Mouse (Mus musculus): ENCODE measurements around the gene Neurod4. TPM values are rescaled to one million over a fixed set of nuclear protein-coding genes. Genes with fewer than 3 reads are reported as not detected.

Gene Neurod4
- total and polyA plus RNA-seq, 2 experiments: not detected

DNA sequence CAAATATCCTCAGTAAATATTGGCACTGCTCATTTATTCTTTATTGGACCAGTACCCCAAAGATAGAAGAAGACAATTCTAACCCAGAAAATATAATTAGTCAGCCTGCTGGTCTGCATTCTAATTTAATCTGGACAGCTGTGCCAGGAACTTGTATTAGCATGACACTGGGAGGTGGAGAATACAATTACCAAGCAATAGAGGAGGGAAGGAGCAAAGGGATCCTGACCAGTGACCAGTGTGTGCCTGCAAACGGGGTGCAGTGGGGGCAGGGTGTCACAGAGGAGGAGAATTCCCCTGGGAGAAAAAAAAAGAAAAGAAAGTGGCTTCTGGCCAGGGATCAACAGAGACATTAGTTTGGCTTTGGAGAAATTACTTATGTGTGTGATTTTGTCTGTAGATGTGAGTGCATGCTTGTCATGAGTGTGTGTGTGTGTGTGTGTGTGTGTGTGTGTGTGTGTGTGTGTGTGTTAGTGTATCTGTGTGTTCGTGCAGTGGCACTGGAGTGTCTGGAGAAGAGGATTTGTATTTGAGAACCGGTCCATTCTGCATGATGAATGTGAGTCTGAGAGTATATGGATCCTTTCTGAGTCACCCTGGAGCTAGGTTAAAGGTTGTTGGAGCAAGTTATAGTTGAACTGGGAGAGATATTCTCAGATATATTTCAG is 13.8 kb upstream of the Neurod4 start:
- TF ChIP-seq POLR2A (IDR thresholded peaks at IDR 0.05; ENCODE audit: extremely low read depth, insufficient read depth, low read length) (no peak), CTCF (IDR thresholded peaks at IDR 0.05; ENCODE audit: low read depth, low read length) (no peak)
- no peak for DNase-seq (ENCODE audit: extremely low read depth, low read depth, low spot score)
- no peaks in the 10 kb centered on the region for H3K79me2 ChIP-seq (ENCODE audit: control insufficient read depth, insufficient read depth, low read length)
- H3K27me3 ChIP-seq (ENCODE audit: control insufficient read depth, insufficient read depth, low read length): no peaks in the 10 kb centered on the region
- no peaks in the 10 kb centered on the region for H3K4me1 ChIP-seq (ENCODE audit: control insufficient read depth, insufficient read depth, low read length)
- H3K36me3 ChIP-seq (ENCODE audit: control insufficient read depth, insufficient read depth, low read length): no peaks in the 10 kb centered on the region
- H3K9ac ChIP-seq (ENCODE audit: low read depth, low read length): no peak overlapping the region
- 20% methylated on average over 3 of the region's 3 CpGs for WGBS
- no peak overlapping the region for H3K27ac ChIP-seq (replicated peaks; ENCODE audit: insufficient read depth, low read depth, low read length)
- no peak overlapping the region for H3K4me3 ChIP-seq (ENCODE audit: insufficient read depth, low read depth, low read length)

DNA sequence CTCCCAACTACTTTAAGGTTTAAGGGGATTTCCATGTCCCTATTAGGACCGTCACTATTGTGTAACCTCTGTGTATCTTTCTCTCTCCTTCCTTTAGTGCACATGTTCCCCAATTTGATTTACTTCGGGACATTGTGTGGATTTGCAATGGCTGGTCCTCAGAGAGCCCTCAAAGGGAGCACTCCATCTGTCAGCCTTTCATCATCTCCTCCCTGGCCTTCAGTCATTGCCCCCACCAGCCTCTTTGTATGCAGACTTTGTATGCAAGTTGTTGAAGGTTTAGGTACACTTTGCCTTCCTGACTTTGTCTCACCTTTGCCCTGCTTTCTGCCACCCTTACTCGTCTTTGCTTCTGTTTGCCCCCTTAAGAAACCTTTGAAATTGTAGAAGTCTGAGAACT is 8.0 kb upstream of the Neurod4 start:
- 39% methylated on average over 3 of the region's 3 CpGs for WGBS
- Histone ChIP-seq H3K36me3 (ENCODE audit: control insufficient read depth, insufficient read depth, low read length) (no peaks in the 10 kb centered on the region), H3K27ac (replicated peaks; ENCODE audit: insufficient read depth, low read depth, low read length) (no peak overlapping the region), H3K79me2 (ENCODE audit: control insufficient read depth, insufficient read depth, low read length) (no peaks in the 10 kb centered on the region), H3K4me1 (ENCODE audit: control insufficient read depth, insufficient read depth, low read length) (no peaks in the 10 kb centered on the region), H3K4me3 (ENCODE audit: insufficient read depth, low read depth, low read length) (no peak overlapping the region), H3K9ac (ENCODE audit: low read depth, low read length) (no peak overlapping the region), H3K27me3 (ENCODE audit: control insufficient read depth, insufficient read depth, low read length) (no peaks in the 10 kb centered on the region)
- TF ChIP-seq POLR2A (IDR thresholded peaks at IDR 0.05; ENCODE audit: extremely low read depth, insufficient read depth, low read length): no peak
- no peak for TF ChIP-seq CTCF (IDR thresholded peaks at IDR 0.05; ENCODE audit: low read depth, low read length)
- DNase-seq (ENCODE audit: extremely low read depth, low read depth, low spot score): no peak

DNA sequence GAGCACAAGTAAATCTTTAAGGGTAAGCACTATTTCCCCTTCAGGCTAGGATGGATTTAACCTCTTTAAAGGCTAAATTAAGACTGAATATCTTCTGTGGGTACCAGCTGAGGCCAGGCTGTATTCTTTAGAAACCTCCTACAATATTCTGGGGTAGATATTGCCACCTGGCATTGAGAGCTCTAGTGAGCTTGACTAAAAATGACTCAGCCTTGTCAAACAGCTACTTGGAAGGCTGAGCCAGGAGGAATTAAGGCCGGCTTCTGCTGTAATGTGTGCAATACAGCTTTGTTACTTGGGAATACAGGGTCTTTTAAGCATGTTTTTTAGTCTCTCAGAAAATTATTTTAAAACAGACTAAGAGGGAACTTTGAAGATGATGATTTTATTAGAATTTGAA is 7.2 kb upstream of the Neurod4 start:
- TF ChIP-seq CTCF (IDR thresholded peaks at IDR 0.05; ENCODE audit: low read depth, low read length) (no peak), POLR2A (IDR thresholded peaks at IDR 0.05; ENCODE audit: extremely low read depth, insufficient read depth, low read length) (no peak)
- H3K79me2 ChIP-seq (ENCODE audit: control insufficient read depth, insufficient read depth, low read length): no peaks in the 10 kb centered on the region
- DNase-seq (ENCODE audit: extremely low read depth, low read depth, low spot score): no peak
- no peaks in the 10 kb centered on the region for H3K27me3 ChIP-seq (ENCODE audit: control insufficient read depth, insufficient read depth, low read length)
- WGBS: 63% methylated on average over 1 of the region's 1 CpGs
- no peak overlapping the region for H3K9ac ChIP-seq (ENCODE audit: low read depth, low read length)
- no peaks in the 10 kb centered on the region for H3K4me1 ChIP-seq (ENCODE audit: control insufficient read depth, insufficient read depth, low read length)
- no peaks in the 10 kb centered on the region for H3K36me3 ChIP-seq (ENCODE audit: control insufficient read depth, insufficient read depth, low read length)
- no peak overlapping the region for H3K27ac ChIP-seq (replicated peaks; ENCODE audit: insufficient read depth, low read depth, low read length)
- no peak overlapping the region for H3K4me3 ChIP-seq (ENCODE audit: insufficient read depth, low read depth, low read length)

DNA sequence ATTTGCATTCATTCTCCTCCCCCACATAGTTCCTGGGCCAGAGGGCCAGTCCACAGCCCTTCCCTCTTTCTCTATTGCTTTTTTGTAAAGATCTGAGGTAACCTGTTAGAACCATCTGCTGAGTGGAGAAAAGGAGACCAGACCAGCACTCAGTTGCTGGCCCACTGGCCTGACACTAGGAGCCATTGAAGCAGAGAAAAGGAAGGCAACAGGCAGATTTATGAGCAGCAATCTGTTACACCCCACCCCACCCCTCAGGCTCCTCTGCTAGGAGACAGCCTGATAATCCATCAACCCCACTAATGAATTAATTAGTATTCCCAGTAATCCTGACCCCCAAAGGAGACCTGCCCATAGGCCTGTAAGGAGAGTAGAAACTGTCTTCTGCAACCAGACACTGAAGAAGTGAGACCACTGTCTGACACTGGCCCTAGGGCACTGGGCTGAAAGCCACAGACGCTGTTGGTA is 2.0 kb upstream of the Neurod4 start:
- Histone ChIP-seq H3K27me3 (ENCODE audit: control insufficient read depth, insufficient read depth, low read length) (no peaks in the 10 kb centered on the region), H3K9ac (ENCODE audit: low read depth, low read length) (no peak overlapping the region), H3K27ac (replicated peaks; ENCODE audit: insufficient read depth, low read depth, low read length) (no peak overlapping the region), H3K4me3 (ENCODE audit: insufficient read depth, low read depth, low read length) (no peak overlapping the region), H3K4me1 (ENCODE audit: control insufficient read depth, insufficient read depth, low read length) (no peaks in the 10 kb centered on the region), H3K79me2 (ENCODE audit: control insufficient read depth, insufficient read depth, low read length) (no peaks in the 10 kb centered on the region), H3K36me3 (ENCODE audit: control insufficient read depth, insufficient read depth, low read length) (no peaks in the 10 kb centered on the region)
- WGBS: 32% methylated on average over 1 of the region's 1 CpGs
- TF ChIP-seq CTCF (IDR thresholded peaks at IDR 0.05; ENCODE audit: low read depth, low read length) (no peak), POLR2A (IDR thresholded peaks at IDR 0.05; ENCODE audit: extremely low read depth, insufficient read depth, low read length) (no peak)
- no peak for DNase-seq (ENCODE audit: extremely low read depth, low read depth, low spot score)

DNA sequence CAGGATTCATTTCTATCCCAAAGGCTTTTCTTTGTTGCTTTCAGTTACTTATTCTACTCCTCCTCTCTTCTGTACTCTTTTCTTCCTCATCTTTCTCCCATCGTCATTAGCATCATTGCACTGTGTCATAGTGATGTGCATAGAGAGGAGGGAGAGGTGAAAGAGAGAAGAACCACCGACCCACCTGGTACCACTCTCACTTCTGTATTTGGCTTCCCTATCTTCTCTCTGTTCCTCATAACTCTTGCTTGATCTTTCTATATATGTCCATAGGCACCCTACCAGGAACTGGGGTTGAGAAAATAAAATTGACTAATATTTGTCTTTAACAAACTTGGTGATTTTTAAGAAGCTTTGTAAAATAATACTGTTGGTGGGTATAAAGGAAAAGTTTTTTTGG is 3.5 kb downstream of the Neurod4 start:
- H3K27ac ChIP-seq (replicated peaks; ENCODE audit: insufficient read depth, low read depth, low read length): no peak overlapping the region
- 65% methylated on average over 2 of the region's 2 CpGs for WGBS

DNA sequence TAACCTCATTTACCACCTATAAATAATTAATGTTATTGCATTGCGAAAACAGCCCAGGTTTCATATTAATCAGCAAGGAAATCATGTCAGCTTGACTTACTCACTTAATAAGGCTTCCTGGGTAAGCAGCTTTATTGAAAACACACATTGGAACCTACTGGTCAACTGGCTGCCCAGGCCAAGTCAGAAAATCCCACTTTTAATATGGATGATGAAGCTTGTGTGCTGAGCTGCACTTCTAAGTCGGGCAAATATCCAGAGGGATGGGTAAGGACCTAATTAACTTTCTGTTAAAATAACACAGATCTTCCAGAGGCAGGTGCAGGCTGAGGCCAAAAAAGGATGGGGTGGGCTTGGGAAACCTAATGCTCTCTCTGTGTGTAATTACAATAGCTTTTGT is 4.3 kb downstream of the Neurod4 start:
- TF ChIP-seq CTCF (IDR thresholded peaks at IDR 0.05; ENCODE audit: low read depth, low read length) (no peak), POLR2A (IDR thresholded peaks at IDR 0.05; ENCODE audit: extremely low read depth, insufficient read depth, low read length) (no peak)
- Histone ChIP-seq H3K36me3 (ENCODE audit: control insufficient read depth, insufficient read depth, low read length) (no peaks in the 10 kb centered on the region), H3K4me1 (ENCODE audit: control insufficient read depth, insufficient read depth, low read length) (no peaks in the 10 kb centered on the region), H3K27ac (replicated peaks; ENCODE audit: insufficient read depth, low read depth, low read length) (no peak overlapping the region), H3K4me3 (ENCODE audit: insufficient read depth, low read depth, low read length) (no peak overlapping the region), H3K27me3 (ENCODE audit: control insufficient read depth, insufficient read depth, low read length) (no peaks in the 10 kb centered on the region), H3K9ac (ENCODE audit: low read depth, low read length) (no peak overlapping the region), H3K79me2 (ENCODE audit: control insufficient read depth, insufficient read depth, low read length) (no peaks in the 10 kb centered on the region)
- 73% methylated on average over 2 of the region's 2 CpGs for WGBS
- no peak for DNase-seq (ENCODE audit: extremely low read depth, low read depth, low spot score)

More for the DNA sequence above, 3.5 kb downstream of the Neurod4 start:
- Histone ChIP-seq H3K27me3 (ENCODE audit: control insufficient read depth, insufficient read depth, low read length) (no peaks in the 10 kb centered on the region), H3K9ac (ENCODE audit: low read depth, low read length) (no peak overlapping the region), H3K4me3 (ENCODE audit: insufficient read depth, low read depth, low read length) (no peak overlapping the region), H3K4me1 (ENCODE audit: control insufficient read depth, insufficient read depth, low read length) (no peaks in the 10 kb centered on the region), H3K36me3 (ENCODE audit: control insufficient read depth, insufficient read depth, low read length) (no peaks in the 10 kb centered on the region), H3K79me2 (ENCODE audit: control insufficient read depth, insufficient read depth, low read length) (no peaks in the 10 kb centered on the region)
- no peak for TF ChIP-seq POLR2A (IDR thresholded peaks at IDR 0.05; ENCODE audit: extremely low read depth, insufficient read depth, low read length)
- no peak for DNase-seq (ENCODE audit: extremely low read depth, low read depth, low spot score)

All from liver, adult 2 months (tissue).